Mouse (Mus musculus) C2C12 (cell line): Measurements from ENCODE around the gene Myo5a. TPM values are rescaled to one million over a fixed set of nuclear protein-coding genes. Genes with fewer than 3 reads are reported as not detected.

Source experiments
- H3K27me3 ChIP-seq: one replicate; pipeline ENCODE4 v1.6.1; 2011; ENCODE audit not compliant: control insufficient read depth, insufficient read depth, insufficient read length
- H3K36me3 ChIP-seq: one replicate; pipeline ENCODE4 v1.6.1; 2011; ENCODE audit not compliant: control insufficient read depth, insufficient read depth
- H3K4me3 ChIP-seq: one replicate; pipeline ENCODE4 v1.5.1; 2011; ENCODE audit warnings: mild to moderate bottlenecking, control low read depth; ENCODE audit not compliant: poor library complexity, insufficient read depth, severe bottlenecking
- H3K79me2 ChIP-seq: one replicate; pipeline ENCODE4 v1.6.1; 2011; ENCODE audit not compliant: control insufficient read depth, insufficient read depth
- H3K79me3 ChIP-seq: one replicate; pipeline ENCODE4 v1.6.1; 2011; ENCODE audit warnings: low read depth, control low read depth
- H3ac ChIP-seq: one replicate; pipeline ENCODE3; 2011; ENCODE audit warnings: low read depth; ENCODE audit not compliant: control insufficient read depth, insufficient read length
- CEBPB ChIP-seq: IDR thresholded peaks from one replicate; pipeline ENCODE4 v1.6.1; 2011; ENCODE audit warnings: low read depth, mild to moderate bottlenecking, control low read depth, moderate library complexity
- CTCF ChIP-seq: IDR thresholded peaks from one replicate; pipeline ENCODE4 v1.5.1; 2011; ENCODE audit not compliant: control insufficient read depth, insufficient read depth, insufficient read length
- FOSL1 ChIP-seq: IDR thresholded peaks from one replicate; pipeline ENCODE4 v1.8.0; 2011; ENCODE audit warnings: mild to moderate bottlenecking, low read length; ENCODE audit not compliant: poor library complexity, insufficient read depth, severe bottlenecking
- MAX ChIP-seq: IDR thresholded peaks from one replicate; pipeline ENCODE4 v1.6.1; 2011; ENCODE audit warnings: mild to moderate bottlenecking, control low read depth
- MYOD1 ChIP-seq: IDR thresholded peaks from one replicate; pipeline ENCODE4 v1.6.1; 2011; ENCODE audit warnings: low read depth; ENCODE audit not compliant: control insufficient read depth, insufficient read length
- MYOG ChIP-seq: IDR thresholded peaks from one replicate; pipeline ENCODE4 v1.6.1; 2011; ENCODE audit not compliant: control insufficient read depth, insufficient read length; ENCODE audit errors: extremely low read depth
- USF1 ChIP-seq: IDR thresholded peaks from one replicate; pipeline ENCODE4 v1.6.1; 2011; ENCODE audit warnings: low read depth, mild to moderate bottlenecking, control low read depth, moderate library complexity
- polyA plus RNA-seq: library from polyadenylated mRNA; unstranded; fragments of >200 nt; fragmentation: generic; extraction: Trizol; gene quantifications from one replicate; pipeline ENCODE4 v1.2.1, GENCODE M21; 2012; ENCODE audit warnings: missing spikeins

Myo5a gene
- polyA plus RNA-seq, 1 experiment, result 30.2 TPM

- H3K79me3 ChIP-seq, result peaks cover 67% of the 10 kb centered on the region
- H3K4me3 ChIP-seq, result no peak overlapping the region
- peaks cover 99% of the 10 kb centered on the region for H3K79me2 ChIP-seq
- TF ChIP-seq FOSL1 (no peak), USF1 (no peak), MYOD1 (no peak), MAX (no peak), MYOG (no peak), CEBPB (no peak), CTCF (no peak)
- no peaks in the 10 kb centered on the region for H3K36me3 ChIP-seq
- H3ac ChIP-seq, result no peak overlapping the region
- no peaks in the 10 kb centered on the region for H3K27me3 ChIP-seq
Measured at GRCm38 (mm10) chr9:75077191-75077590, 6.4 kb downstream of the Myo5a start.

DNA sequence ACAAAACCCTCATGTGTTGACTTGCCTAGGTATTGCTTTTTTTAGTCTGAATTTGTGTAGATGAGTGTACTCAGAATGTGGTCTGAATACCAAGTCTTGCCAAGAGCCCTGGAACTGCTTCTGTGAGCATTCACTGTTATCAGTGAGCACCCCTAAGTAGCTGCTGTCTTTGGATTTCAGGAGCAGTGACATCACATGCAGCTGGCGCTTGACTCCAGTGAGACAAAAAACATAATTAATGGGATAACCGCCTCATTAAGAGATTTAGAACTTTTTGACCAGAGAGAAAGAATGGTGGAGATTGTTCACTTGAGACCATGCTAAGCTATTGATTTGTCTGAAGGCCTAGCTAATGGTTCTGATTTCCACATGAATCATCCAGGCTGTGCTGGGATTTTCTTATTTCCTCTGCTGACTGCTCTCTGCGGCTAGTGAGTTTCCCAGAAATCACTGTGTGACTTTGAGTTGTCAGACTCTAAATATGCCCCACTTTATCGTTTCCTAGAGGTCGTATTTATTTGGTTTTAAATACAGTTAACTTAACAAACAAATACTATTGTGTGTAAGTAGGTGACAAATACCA, 14.5 kb downstream of the Myo5a start:
- no peak for TF ChIP-seq USF1
- no peak for TF ChIP-seq CEBPB
- no peak for TF ChIP-seq MAX
- TF ChIP-seq MYOD1, result no peak
- TF ChIP-seq MYOG, result no peak
- no peak for TF ChIP-seq CTCF
- no peak for TF ChIP-seq FOSL1
- peaks cover 86% of the 10 kb centered on the region for H3K79me2 ChIP-seq
- no peaks in the 10 kb centered on the region for H3K36me3 ChIP-seq
- no peak overlapping the region for H3ac ChIP-seq
- no peak overlapping the region for H3K4me3 ChIP-seq
- H3K79me3 ChIP-seq, result peaks cover 28% of the 10 kb centered on the region
- no peaks in the 10 kb centered on the region for H3K27me3 ChIP-seq

GRCm38 (mm10) chr9:75087823-75088222, 17.0 kb downstream of the Myo5a start:
- Histone ChIP-seq H3K36me3 (no peaks in the 10 kb centered on the region), H3K79me2 (peaks cover 93% of the 10 kb centered on the region), H3K79me3 (peaks cover 28% of the 10 kb centered on the region), H3K4me3 (no peak overlapping the region), H3ac (no peak overlapping the region), H3K27me3 (no peaks in the 10 kb centered on the region)
- TF ChIP-seq CEBPB (no peak), CTCF (no peak), FOSL1 (no peak), MYOG (no peak), MAX (no peak), USF1 (no peak), MYOD1 (no peak)

DNA sequence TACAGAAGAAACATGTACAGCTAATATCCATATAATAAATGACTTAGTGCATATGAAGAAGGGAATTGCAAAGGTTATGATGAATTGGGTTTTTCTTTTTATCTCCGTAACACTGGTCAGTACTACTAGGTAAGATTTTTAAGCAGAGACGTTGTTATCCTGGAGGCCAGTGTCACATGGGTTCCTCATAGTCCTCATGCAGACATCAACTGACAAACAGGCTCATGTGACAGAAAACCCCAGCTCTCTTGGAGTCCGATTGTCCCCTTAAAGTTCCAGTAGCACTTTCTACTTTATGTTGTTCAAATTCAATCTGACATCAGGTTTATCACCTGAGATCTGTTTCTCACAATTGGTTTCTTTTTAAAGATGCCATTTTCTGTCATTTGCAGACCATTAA, 18.5 kb downstream of the Myo5a start:
- TF ChIP-seq MYOD1, result no peak
- TF ChIP-seq MYOG, result no peak
- TF ChIP-seq MAX, result no peak
- TF ChIP-seq CEBPB, result no peak
- TF ChIP-seq USF1, result no peak
- TF ChIP-seq CTCF, result no peak
- no peak for TF ChIP-seq FOSL1
- no peaks in the 10 kb centered on the region for H3K27me3 ChIP-seq
- no peaks in the 10 kb centered on the region for H3K36me3 ChIP-seq
- H3K79me3 ChIP-seq, result peaks cover 25% of the 10 kb centered on the region
- H3ac ChIP-seq, result no peak overlapping the region
- peaks cover 97% of the 10 kb centered on the region for H3K79me2 ChIP-seq
- H3K4me3 ChIP-seq, result no peak overlapping the region

- Histone ChIP-seq H3K27me3 (no peaks in the 10 kb centered on the region), H3K79me2 (peaks cover 90% of the 10 kb centered on the region), H3K36me3 (no peaks in the 10 kb centered on the region), H3ac (no peak overlapping the region), H3K79me3 (peaks cover 29% of the 10 kb centered on the region), H3K4me3 (no peak overlapping the region)
- TF ChIP-seq MAX (no peak), CEBPB (no peak), USF1 (no peak), MYOD1 (no peak), CTCF (no peak), FOSL1 (no peak), MYOG (no peak)
Measured at GRCm38 (mm10) chr9:75092134-75092533, 21.3 kb downstream of the Myo5a start.

DNA sequence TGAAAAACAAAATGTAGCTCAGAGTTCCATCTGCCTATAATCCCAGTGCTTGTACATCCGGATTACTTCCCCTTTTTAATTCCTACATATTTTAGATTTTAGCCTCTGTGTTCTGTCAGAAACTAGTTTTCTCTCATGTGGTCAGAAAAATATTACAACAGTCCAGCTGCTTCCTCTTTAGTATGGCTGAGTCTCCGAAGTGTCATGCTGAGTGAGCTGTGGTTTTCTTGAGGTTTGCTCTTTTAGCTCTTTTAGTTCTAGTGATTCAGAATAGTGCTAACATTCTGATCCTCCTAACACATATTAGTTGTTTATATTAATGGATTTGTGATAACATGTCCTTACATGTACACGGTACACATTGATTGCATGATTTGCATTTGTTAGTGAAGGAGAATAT, 23.9 kb downstream of the Myo5a start:
- Histone ChIP-seq H3K36me3 (no peaks in the 10 kb centered on the region), H3ac (no peak overlapping the region), H3K79me3 (peaks cover 44% of the 10 kb centered on the region), H3K79me2 (peaks cover 88% of the 10 kb centered on the region), H3K27me3 (no peaks in the 10 kb centered on the region), H3K4me3 (no peak overlapping the region)
- TF ChIP-seq CEBPB (peak; percentile 6), MYOD1 (peak; percentile 24), MAX (no peak), USF1 (no peak), FOSL1 (no peak), CTCF (no peak), MYOG (no peak)
